Mouse (Mus musculus): ENCODE results near the gene Lce1f. TPM values are rescaled to one million over a fixed set of nuclear protein-coding genes. Genes with fewer than 3 reads are reported as not detected.
"Not testable (repeated sequence)": the region's sequence is repeated elsewhere in the genome, so short reads cannot be mapped to it uniquely, and the experiment has no call there.

Lce1f gene
- not detected in 2 replicates for polyA plus RNA-seq (2016; fragmentation: Nextera tagmentation; extraction: Ambion mirVana)

- Histone ChIP-seq H3K9ac (no peak within 1 kb of the TSS), H3K4me2 (replicated peaks) (no peak within 1 kb of the TSS), H3K36me3 (no peaks in the 10 kb centered on the region), H3K9me3 (no peaks in the 10 kb centered on the region), H3K27ac (no peak within 1 kb of the TSS), H3K4me1 (no peaks in the 10 kb centered on the region), H3K4me3 (no peak within 1 kb of the TSS), H3K27me3 (no peaks in the 10 kb centered on the region)
- ATAC-seq (ENCODE audit: insufficient number of reproducible peaks, insufficient read depth, low FRiP score, low TSS enrichment): no peak
- WGBS: 74% methylated on average over 3 of the region's 3 CpGs
Observed at GRCm38 (mm10) chr3:92720250-92720649, at the start of gene Lce1f. Gene Lce1f, minus strand, starts transcription at chr3:92720350.

GRCm38 (mm10) chr3:92764965-92765364 lies 44.8 kb upstream of the Lce1f start, which contains the start of gene Lce1h:
Gene Lce1h, minus strand, starts transcription at chr3:92765065.
- 97% methylated on average over 1 of the region's 1 CpGs for WGBS
- Histone ChIP-seq H3K36me3 (no peaks in the 10 kb centered on the region), H3K9ac (no peak within 1 kb of the TSS), H3K4me3 (no peak within 1 kb of the TSS), H3K27ac (no peak within 1 kb of the TSS), H3K4me1 (no peaks in the 10 kb centered on the region), H3K27me3 (no peaks in the 10 kb centered on the region), H3K4me2 (replicated peaks) (no peak within 1 kb of the TSS), H3K9me3 (no peaks in the 10 kb centered on the region)
- no peak for ATAC-seq (ENCODE audit: insufficient number of reproducible peaks, insufficient read depth, low FRiP score, low TSS enrichment)

GRCm38 (mm10) chr3:92753197-92753596 lies 33.0 kb upstream of the Lce1f start:
- 34% methylated on average over 3 of the region's 3 CpGs for WGBS
- H3K27me3 ChIP-seq: no peaks in the 10 kb centered on the region
- no peaks in the 10 kb centered on the region for H3K4me1 ChIP-seq
- no peak overlapping the region for H3K9ac ChIP-seq
- no peaks in the 10 kb centered on the region for H3K36me3 ChIP-seq
- ATAC-seq (ENCODE audit: insufficient number of reproducible peaks, insufficient read depth, low FRiP score, low TSS enrichment): no peak
- no peak overlapping the region for H3K4me3 ChIP-seq
- no peak overlapping the region for H3K4me2 ChIP-seq (replicated peaks)
- no peak overlapping the region for H3K27ac ChIP-seq
- no peaks in the 10 kb centered on the region for H3K9me3 ChIP-seq

GRCm38 (mm10) chr3:92752238-92752637 lies 32.1 kb upstream of the Lce1f start, which contains the start of gene Lce1g:
Gene Lce1g, minus strand, starts transcription at chr3:92752338.
- Histone ChIP-seq H3K27ac (no peak within 1 kb of the TSS), H3K9ac (no peak within 1 kb of the TSS), H3K4me3 (no peak within 1 kb of the TSS), H3K36me3 (no peaks in the 10 kb centered on the region), H3K9me3 (no peaks in the 10 kb centered on the region), H3K4me1 (no peaks in the 10 kb centered on the region), H3K27me3 (no peaks in the 10 kb centered on the region), H3K4me2 (replicated peaks) (no peak within 1 kb of the TSS)
- 94% methylated on average over 1 of the region's 1 CpGs for WGBS
- no peak for ATAC-seq (ENCODE audit: insufficient number of reproducible peaks, insufficient read depth, low FRiP score, low TSS enrichment)

GRCm38 (mm10) chr3:92738996-92739395 lies 18.8 kb upstream of the Lce1f start, which contains the start of gene Gm38119:
Gene Gm38119, minus strand, starts transcription at chr3:92739096.
- H3K27ac ChIP-seq: no peak within 1 kb of the TSS
- H3K27me3 ChIP-seq: no peaks in the 10 kb centered on the region
- H3K4me1 ChIP-seq: no peaks in the 10 kb centered on the region
- WGBS: 81% methylated on average over 1 of the region's 1 CpGs
- ATAC-seq (ENCODE audit: insufficient number of reproducible peaks, insufficient read depth, low FRiP score, low TSS enrichment): no peak
- H3K4me3 ChIP-seq: no peak within 1 kb of the TSS
- no peaks in the 10 kb centered on the region for H3K36me3 ChIP-seq
- H3K9me3 ChIP-seq: no peaks in the 10 kb centered on the region
- H3K4me2 ChIP-seq (replicated peaks): no peak within 1 kb of the TSS
- no peak within 1 kb of the TSS for H3K9ac ChIP-seq

GRCm38 (mm10) chr3:92722631-92723030 lies 2.5 kb upstream of the Lce1f start:
- ATAC-seq (ENCODE audit: insufficient number of reproducible peaks, insufficient read depth, low FRiP score, low TSS enrichment): no peak
- Histone ChIP-seq H3K36me3 (no peaks in the 10 kb centered on the region), H3K27me3 (no peaks in the 10 kb centered on the region), H3K9ac (no peak overlapping the region), H3K4me2 (replicated peaks) (no peak overlapping the region), H3K9me3 (no peaks in the 10 kb centered on the region), H3K4me3 (no peak overlapping the region), H3K27ac (no peak overlapping the region), H3K4me1 (no peaks in the 10 kb centered on the region)
- WGBS: 82% methylated on average over 5 of the region's 5 CpGs

GRCm38 (mm10) chr3:92715122-92715521 lies 5.0 kb downstream of the Lce1f start:
- H3K4me1 ChIP-seq: no peaks in the 10 kb centered on the region
- no peaks in the 10 kb centered on the region for H3K36me3 ChIP-seq
- no peak overlapping the region for H3K4me2 ChIP-seq (replicated peaks)
- H3K27me3 ChIP-seq: no peaks in the 10 kb centered on the region
- no peak overlapping the region for H3K27ac ChIP-seq
- H3K9ac ChIP-seq: no peak overlapping the region
- H3K9me3 ChIP-seq: no peaks in the 10 kb centered on the region
- H3K4me3 ChIP-seq: no peak overlapping the region
- no peak for ATAC-seq (ENCODE audit: insufficient number of reproducible peaks, insufficient read depth, low FRiP score, low TSS enrichment)

- Histone ChIP-seq H3K27ac (no peak within 1 kb of the TSS), H3K4me2 (replicated peaks) (no peak within 1 kb of the TSS), H3K9ac (no peak within 1 kb of the TSS), H3K4me1 (no peaks in the 10 kb centered on the region), H3K4me3 (no peak within 1 kb of the TSS), H3K36me3 (no peaks in the 10 kb centered on the region), H3K9me3 (no peaks in the 10 kb centered on the region), H3K27me3 (no peaks in the 10 kb centered on the region)
- 89% methylated on average over 2 of the region's 2 CpGs for WGBS
- no peak for ATAC-seq (ENCODE audit: insufficient number of reproducible peaks, insufficient read depth, low FRiP score, low TSS enrichment)
Observed at GRCm38 (mm10) chr3:92708974-92709373, 11.2 kb downstream of the Lce1f start, which contains the start of gene Lce1e. Gene Lce1e, minus strand, starts transcription at chr3:92709074.

GRCm38 (mm10) chr3:92694613-92695012 lies 25.5 kb downstream of the Lce1f start:
- H3K27ac ChIP-seq: no peak overlapping the region
- H3K4me3 ChIP-seq: no peak overlapping the region
- no peak for ATAC-seq (ENCODE audit: insufficient number of reproducible peaks, insufficient read depth, low FRiP score, low TSS enrichment)
- WGBS: 14% methylated on average over 1 of the region's 1 CpGs
- no peaks in the 10 kb centered on the region for H3K9me3 ChIP-seq
- H3K27me3 ChIP-seq: no peaks in the 10 kb centered on the region
- no peaks in the 10 kb centered on the region for H3K36me3 ChIP-seq
- H3K4me1 ChIP-seq: no peaks in the 10 kb centered on the region
- H3K4me2 ChIP-seq (replicated peaks): no peak overlapping the region
- no peak overlapping the region for H3K9ac ChIP-seq

GRCm38 (mm10) chr3:92691688-92692087 lies 28.5 kb downstream of the Lce1f start:
- ATAC-seq (ENCODE audit: insufficient number of reproducible peaks, insufficient read depth, low FRiP score, low TSS enrichment): no peak
- H3K4me3 ChIP-seq: no peak overlapping the region
- no peak overlapping the region for H3K9ac ChIP-seq
- H3K27ac ChIP-seq: no peak overlapping the region
- no peaks in the 10 kb centered on the region for H3K27me3 ChIP-seq
- H3K36me3 ChIP-seq: no peaks in the 10 kb centered on the region
- H3K4me2 ChIP-seq (replicated peaks): no peak overlapping the region
- no peaks in the 10 kb centered on the region for H3K4me1 ChIP-seq
- H3K9me3 ChIP-seq: no peaks in the 10 kb centered on the region

GRCm38 (mm10) chr3:92689154-92689553 lies 31.0 kb downstream of the Lce1f start:
- H3K27me3 ChIP-seq: not testable (repeated sequence)

GRCm38 (mm10) chr3:92687110-92687509 lies 33.0 kb downstream of the Lce1f start, which contains the start of gene Lce1d:
Gene Lce1d, minus strand, starts transcription at chr3:92687210.
- Histone ChIP-seq H3K27me3 (no peaks in the 10 kb centered on the region), H3K4me2 (replicated peaks) (no peak within 1 kb of the TSS), H3K9me3 (no peaks in the 10 kb centered on the region), H3K4me1 (no peaks in the 10 kb centered on the region), H3K36me3 (no peaks in the 10 kb centered on the region), H3K27ac (no peak within 1 kb of the TSS), H3K4me3 (no peak within 1 kb of the TSS), H3K9ac (no peak within 1 kb of the TSS)
- WGBS: 57% methylated on average over 2 of the region's 2 CpGs
- no peak for ATAC-seq (ENCODE audit: insufficient number of reproducible peaks, insufficient read depth, low FRiP score, low TSS enrichment)

More at GRCm38 (mm10) chr3:92689154-92689553, 31.0 kb downstream of the Lce1f start:
- H3K4me3 ChIP-seq; H3K4me2 ChIP-seq (replicated peaks); ATAC-seq (ENCODE audit: insufficient number of reproducible peaks, insufficient read depth, low FRiP score, low TSS enrichment); H3K4me1 ChIP-seq; H3K36me3 ChIP-seq; H3K9me3 ChIP-seq; H3K27ac ChIP-seq; H3K9ac ChIP-seq: not testable (repeated sequence)
- 75% methylated on average over 16 of the region's 16 CpGs for WGBS

- no peaks in the 10 kb centered on the region for H3K4me1 ChIP-seq
- ATAC-seq (ENCODE audit: insufficient number of reproducible peaks, insufficient read depth, low FRiP score, low TSS enrichment): no peak
- H3K27me3 ChIP-seq: no peaks in the 10 kb centered on the region
- H3K36me3 ChIP-seq: no peaks in the 10 kb centered on the region
- H3K4me3 ChIP-seq: no peak within 1 kb of the TSS
- H3K9ac ChIP-seq: no peak within 1 kb of the TSS
- H3K4me2 ChIP-seq (replicated peaks): no peak within 1 kb of the TSS
- H3K27ac ChIP-seq: no peak within 1 kb of the TSS
- H3K9me3 ChIP-seq: no peaks in the 10 kb centered on the region
- 86% methylated on average over 4 of the region's 4 CpGs for WGBS
Observed at GRCm38 (mm10) chr3:92678947-92679346, 41.2 kb downstream of the Lce1f start, which contains the start of gene Lce1c. Gene Lce1c, plus strand, starts transcription at chr3:92679247.

Measured in embryonic facial prominence, embryonic 12.5 days (tissue).